Mouse (Mus musculus) spleen, postnatal 36 days (tissue): ENCODE results near the gene Trim67.

Source experiments
- DNase-seq, 2 experiments: peaks; one replicate each; pipeline ENCODE4 v3.0.0; 2022; ENCODE audit warnings: low spot score in 2 of 2, mixed read lengths in 1 of 2

Gene Trim67

GRCm38 (mm10) chr8:124792708-124793107 is at the start of gene Trim67:
Gene Trim67 (plus strand): TSS chr8:124793092.
- DNase-seq, result no peak

- no peak for DNase-seq
Observed at GRCm38 (mm10) chr8:124746661-124747060, 46.2 kb upstream of the Trim67 start.

GRCm38 (mm10) chr8:124751191-124751590 is 41.7 kb upstream of the Trim67 start:
- DNase-seq, result no peak

- peak; percentile 62 to 64 for DNase-seq
Observed at GRCm38 (mm10) chr8:124751709-124752173, 41.2 kb upstream of the Trim67 start, which contains the start of gene Fam89a. Gene Fam89a (minus strand): TSS chr8:124751832.

GRCm38 (mm10) chr8:124752325-124752862 is 40.5 kb upstream of the Trim67 start:
- DNase-seq, result no peak

- no peak for DNase-seq
Observed at GRCm38 (mm10) chr8:124754101-124754791, 38.6 kb upstream of the Trim67 start.

- no peak for DNase-seq
Observed at GRCm38 (mm10) chr8:124754792-124755190, 38.1 kb upstream of the Trim67 start.

GRCm38 (mm10) chr8:124755481-124755880 is 37.4 kb upstream of the Trim67 start:
- no peak for DNase-seq

GRCm38 (mm10) chr8:124756153-124756552 is 36.7 kb upstream of the Trim67 start:
- no peak for DNase-seq

- DNase-seq, result peak in 1 of 2 experiments; percentile 3
Observed at GRCm38 (mm10) chr8:124756601-124757000, 36.3 kb upstream of the Trim67 start.

GRCm38 (mm10) chr8:124758544-124758943 is 34.3 kb upstream of the Trim67 start:
- DNase-seq, result peak; percentile 6 to 24

- DNase-seq, result no peak
Observed at GRCm38 (mm10) chr8:124763061-124763460, 29.8 kb upstream of the Trim67 start.

- DNase-seq, result no peak
Observed at GRCm38 (mm10) chr8:124772389-124772788, 20.5 kb upstream of the Trim67 start.

- peak; percentile 24 to 29 for DNase-seq
Observed at GRCm38 (mm10) chr8:124775695-124776094, 17.2 kb upstream of the Trim67 start.

GRCm38 (mm10) chr8:124780236-124780635 is 12.7 kb upstream of the Trim67 start:
- no peak for DNase-seq

GRCm38 (mm10) chr8:124782431-124782830 is 10.5 kb upstream of the Trim67 start:
- no peak for DNase-seq

- no peak for DNase-seq
Observed at GRCm38 (mm10) chr8:124783228-124783627, 9.7 kb upstream of the Trim67 start.

- DNase-seq, result no peak
Observed at GRCm38 (mm10) chr8:124784613-124785012, 8.3 kb upstream of the Trim67 start.

- DNase-seq, result no peak
Observed at GRCm38 (mm10) chr8:124790676-124791075, 2.2 kb upstream of the Trim67 start.

GRCm38 (mm10) chr8:124791751-124792150 is 1.1 kb upstream of the Trim67 start:
- DNase-seq, result no peak

GRCm38 (mm10) chr8:124792186-124792585 is 706 bp upstream of the Trim67 start:
- DNase-seq, result no peak

GRCm38 (mm10) chr8:124793172-124793651 is 320 bp downstream of the Trim67 start:
- peak; percentile 46 to 65 for DNase-seq
